Mouse (Mus musculus) stomach, embryonic 14.5 days (tissue): ENCODE measurements at regions not wholly inside any gene's neighbourhood (a gene's known extent, or its start where the extent isn't known, plus 50 kb on each side); places are given as distances from the start of the nearest gene placed in this dataset.

Experiments used
- ATAC-seq: fragments of 200-750 bp; cut with Nextera tagmentation; 2 replicates; pipeline ENCODE4 v1.8.0; 2017; ENCODE audit warnings: low read depth, moderate TSS enrichment; ENCODE audit not compliant: insufficient number of reproducible peaks, insufficient read depth, low FRiP score
- H3K27ac ChIP-seq: fragments of 300-500 bp; sonication (generic); 2 replicates; pipeline ENCODE4 v1.5.1; 2014; ENCODE audit warnings: mild to moderate bottlenecking, low read length, moderate library complexity, mixed read lengths
- H3K27me3 ChIP-seq: fragments of 300-500 bp; sonication (generic); 2 replicates; pipeline ENCODE4 v1.6.1; 2014; ENCODE audit warnings: low read length, control low read depth, mixed read lengths; ENCODE audit not compliant: control insufficient read depth, insufficient read depth
- H3K36me3 ChIP-seq: fragments of 300-500 bp; sonication (generic); 2 replicates; pipeline ENCODE4 v1.6.1; 2014; ENCODE audit warnings: mild to moderate bottlenecking, control low read depth, low read length, moderate library complexity, mixed read lengths; ENCODE audit not compliant: control insufficient read depth, insufficient read depth
- H3K4me1 ChIP-seq: fragments of 300-500 bp; sonication (generic); 2 replicates; pipeline ENCODE4 v1.6.1; 2014; ENCODE audit warnings: low read length, control low read depth, mixed read lengths; ENCODE audit not compliant: control insufficient read depth, insufficient read depth
- H3K4me2 ChIP-seq: fragments of 300-500 bp; sonication (generic); replicated peaks from 2 replicates; pipeline ENCODE4 v1.6.1; 2014; ENCODE audit warnings: low read depth, low read length, control low read depth
- H3K4me3 ChIP-seq: fragments of 300-500 bp; sonication (generic); 2 replicates; pipeline ENCODE4 v1.5.1; 2014; ENCODE audit warnings: low read depth, low read length, control low read depth
- H3K9ac ChIP-seq: fragments of 300-500 bp; sonication (generic); replicated peaks from 2 replicates; pipeline ENCODE4 v1.6.1; 2014; ENCODE audit warnings: low read depth, mild to moderate bottlenecking, control low read depth, low read length, moderate library complexity, mixed read lengths
- H3K9me3 ChIP-seq: fragments of 300-500 bp; sonication (generic); 2 replicates; pipeline ENCODE4 v1.6.1; 2016; ENCODE audit warnings: low read depth, low read length, control low read depth; ENCODE audit not compliant: control insufficient read depth
- WGBS: fragments of 180-500 bp; shearing (Covaris S2); extraction: QIAGEN DNeasy Blood & Tissue Kit; methylation state at CpG from one replicate; pipeline ENCODE4 v1.1.7; 2014; 5-methylcytosine and 5-hydroxymethylcytosine counted together

GRCm38 (mm10) chr13:98579731-98580130 is 57.5 kb downstream of the Tmem174 start:
- no peak overlapping the region for H3K4me2 ChIP-seq
- no peaks in the 10 kb centered on the region for H3K4me1 ChIP-seq
- no peaks in the 10 kb centered on the region for H3K36me3 ChIP-seq
- no peak overlapping the region for H3K27ac ChIP-seq
- H3K27me3 ChIP-seq: no peaks in the 10 kb centered on the region
- H3K4me3 ChIP-seq: no peak overlapping the region
- no peak overlapping the region for H3K9ac ChIP-seq
- 84% methylated on average over 3 of the region's 3 CpGs for WGBS
- no peaks in the 10 kb centered on the region for H3K9me3 ChIP-seq
- ATAC-seq: no peak

GRCm38 (mm10) chr13:98578426-98579066 is 58.7 kb downstream of the Tmem174 start:
- H3K27me3 ChIP-seq: 0 out of 2 replicates have a peak, but pooled peaks cover 5% of the 10 kb centered on the region

DNA sequence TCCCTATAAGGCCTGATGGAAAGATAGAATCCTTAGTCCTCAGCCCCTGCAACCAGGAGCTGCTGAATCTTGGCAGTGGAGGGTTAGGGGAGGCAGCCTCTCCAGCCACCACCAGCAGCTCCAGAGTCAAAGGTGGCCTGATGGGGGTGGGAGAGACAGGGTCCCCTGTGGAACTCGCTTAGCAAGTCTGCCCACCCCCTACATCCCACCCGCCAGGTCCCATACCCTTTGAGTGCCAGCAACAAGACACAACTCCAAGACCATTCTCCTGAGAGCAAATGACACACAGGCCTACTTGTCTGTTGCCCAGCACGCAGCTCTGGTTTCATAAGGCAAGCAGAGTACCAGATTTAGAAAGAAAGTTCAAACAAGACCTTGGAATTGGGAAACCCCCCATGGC is 61.1 kb downstream of the Tmem174 start:
- H3K9ac ChIP-seq: no peak overlapping the region
- no peak overlapping the region for H3K4me3 ChIP-seq
- peaks cover 11% of the 10 kb centered on the region; the same call in 1 of the 2 replicates for H3K27me3 ChIP-seq
- ATAC-seq: no peak
- H3K36me3 ChIP-seq: no peaks in the 10 kb centered on the region
- 82% methylated on average over 3 of the region's 3 CpGs for WGBS
- H3K27ac ChIP-seq: no peak overlapping the region
- no peaks in the 10 kb centered on the region for H3K9me3 ChIP-seq
- H3K4me2 ChIP-seq: no peak overlapping the region
- H3K4me1 ChIP-seq: peaks cover 6% of the 10 kb centered on the region; the same call in 1 of the 2 replicates

More at GRCm38 (mm10) chr13:98578426-98579066, 58.7 kb downstream of the Tmem174 start:
- H3K4me2 ChIP-seq: no peak overlapping the region
- H3K36me3 ChIP-seq: no peaks in the 10 kb centered on the region
- H3K4me3 ChIP-seq: no peak overlapping the region
- H3K9ac ChIP-seq: no peak overlapping the region
- peak; percentile 88 for ATAC-seq
- no peaks in the 10 kb centered on the region for H3K4me1 ChIP-seq
- H3K9me3 ChIP-seq: no peaks in the 10 kb centered on the region
- 39% methylated on average over 11 of the region's 11 CpGs for WGBS
- H3K27ac ChIP-seq: no peak overlapping the region

DNA sequence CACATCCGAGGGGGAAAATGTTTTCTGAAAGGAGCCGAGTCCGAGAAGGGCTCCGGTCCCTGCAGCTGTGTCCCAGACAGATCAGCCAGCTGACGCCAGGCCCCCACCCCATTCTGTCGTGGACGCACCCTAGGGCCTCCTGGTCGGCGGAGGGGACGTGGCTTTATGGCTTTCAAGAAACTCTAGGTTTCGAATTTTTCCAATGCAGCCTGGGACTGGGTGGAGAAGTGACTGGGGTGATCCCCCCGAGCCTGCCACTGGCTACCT is 63.2 kb downstream of the Tmem174 start:
- Histone ChIP-seq H3K9ac (no peak overlapping the region), H3K4me1 (peaks cover 6% of the 10 kb centered on the region; the same call in 1 of the 2 replicates), H3K36me3 (no peaks in the 10 kb centered on the region), H3K9me3 (no peaks in the 10 kb centered on the region), H3K4me2 (no peak overlapping the region; the same call in 1 of the 2 replicates), H3K27ac (no peak overlapping the region), H3K27me3 (peaks cover 11% of the 10 kb centered on the region; the same call in 1 of the 2 replicates), H3K4me3 (no peak overlapping the region)
- 55% methylated on average over 12 of the region's 12 CpGs for WGBS
- no peak for ATAC-seq

- peak overlapping the region; percentile 59 for H3K4me2 ChIP-seq
These were observed 63.8 kb downstream of the Tmem174 start for GRCm38 (mm10) chr13:98573261-98574056.

DNA sequence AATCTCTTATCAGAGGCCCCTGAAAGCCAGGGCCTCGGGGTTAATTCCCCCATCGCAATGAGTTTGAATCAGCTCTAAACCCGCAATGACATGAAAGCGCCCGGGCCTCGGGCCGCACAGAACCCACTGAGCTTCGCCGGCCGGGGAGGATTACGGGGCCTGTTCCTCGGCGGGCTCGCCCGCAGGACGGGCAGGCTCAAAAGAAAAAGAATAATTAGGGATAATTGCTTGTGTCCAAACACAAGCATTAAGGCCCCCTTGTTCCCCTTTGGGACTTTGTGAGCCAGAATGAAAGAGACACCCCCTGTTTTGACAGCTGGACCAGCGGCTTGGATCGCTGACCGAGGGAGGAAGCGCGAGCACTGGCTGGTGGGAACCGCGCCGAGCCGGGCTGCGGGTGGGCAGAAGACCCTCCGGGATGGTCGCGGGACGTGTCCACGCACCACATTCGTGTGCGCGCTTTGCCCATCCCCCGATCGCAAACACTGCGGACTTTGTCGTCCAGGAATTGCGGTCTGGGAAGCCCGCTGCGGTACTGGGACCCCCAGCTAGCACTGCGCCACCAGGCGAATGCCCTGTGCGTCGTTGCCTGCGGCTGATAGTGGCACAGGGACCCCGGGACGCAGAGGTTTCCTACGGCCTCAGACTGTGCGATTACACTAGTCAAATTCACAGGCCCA is 64.5 kb downstream of the Tmem174 start:
- peaks cover 11% of the 10 kb centered on the region; the same call in 1 of the 2 replicates for H3K27me3 ChIP-seq
- 2% methylated on average over 50 of the region's 50 CpGs for WGBS

More at GRCm38 (mm10) chr13:98573261-98574056, 63.8 kb downstream of the Tmem174 start:
- WGBS: 36% methylated on average over 39 of the region's 39 CpGs
- H3K4me1 ChIP-seq: peaks cover 6% of the 10 kb centered on the region; the same call in 1 of the 2 replicates
- H3K36me3 ChIP-seq: no peaks in the 10 kb centered on the region
- no peak overlapping the region for H3K9ac ChIP-seq
- peak overlapping the region; percentile 29 for H3K4me3 ChIP-seq
- H3K27me3 ChIP-seq: peaks cover 11% of the 10 kb centered on the region; the same call in 1 of the 2 replicates
- H3K27ac ChIP-seq: no peak overlapping the region
- H3K9me3 ChIP-seq: no peaks in the 10 kb centered on the region
- 0 out of 2 replicates have a peak, but pooled peaks have one; percentile 37 for ATAC-seq

DNA sequence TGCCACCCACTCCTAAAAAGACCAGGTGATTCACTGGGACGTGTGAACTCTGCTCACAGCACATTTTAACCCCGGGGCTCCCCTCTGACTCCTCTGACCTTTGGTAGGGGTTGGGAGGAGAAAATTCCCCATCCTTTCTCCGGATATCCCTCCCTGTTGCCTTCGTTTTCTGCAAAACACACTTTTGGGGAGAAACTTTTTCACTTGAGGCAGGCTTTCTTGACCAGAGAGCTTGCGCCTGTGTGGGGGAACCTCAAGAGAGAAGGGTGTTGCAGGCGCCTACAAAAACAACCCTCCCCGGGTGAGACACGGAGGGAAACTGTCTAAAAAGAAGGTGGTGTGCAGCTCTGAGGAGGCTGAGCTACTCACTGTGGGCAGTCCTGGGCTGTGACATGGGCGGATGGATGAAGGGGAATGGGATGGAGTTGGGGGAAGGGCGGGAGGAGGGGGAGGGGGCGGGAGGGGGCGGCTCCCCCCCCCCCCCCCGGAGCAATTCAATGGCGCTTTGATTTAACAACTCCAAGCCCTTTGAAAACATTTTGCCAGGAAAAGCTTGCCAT is 65.1 kb downstream of the Tmem174 start:
- H3K9ac ChIP-seq: no peak overlapping the region
- 10% methylated on average over 13 of the region's 14 CpGs for WGBS

More for the DNA sequence above, 64.5 kb downstream of the Tmem174 start:
- ATAC-seq: no peak
- no peaks in the 10 kb centered on the region for H3K36me3 ChIP-seq
- no peak overlapping the region for H3K27ac ChIP-seq
- H3K9ac ChIP-seq: no peak overlapping the region
- peaks cover 6% of the 10 kb centered on the region; the same call in 1 of the 2 replicates for H3K4me1 ChIP-seq
- peak overlapping the region; percentile 29 for H3K4me3 ChIP-seq
- no peaks in the 10 kb centered on the region for H3K9me3 ChIP-seq
- peak overlapping the region; percentile 59 for H3K4me2 ChIP-seq

GRCm38 (mm10) chr13:98571051-98571450 is 66.2 kb downstream of the Tmem174 start:
- no peak for ATAC-seq
- Histone ChIP-seq H3K4me3 (no peak overlapping the region), H3K4me1 (peaks cover 6% of the 10 kb centered on the region; the same call in 1 of the 2 replicates), H3K9me3 (no peaks in the 10 kb centered on the region), H3K36me3 (no peaks in the 10 kb centered on the region), H3K27me3 (peaks cover 11% of the 10 kb centered on the region; the same call in 1 of the 2 replicates), H3K27ac (no peak overlapping the region), H3K4me2 (no peak overlapping the region), H3K9ac (no peak overlapping the region)
- 48% methylated on average over 3 of the region's 3 CpGs for WGBS

More for the DNA sequence above, 65.1 kb downstream of the Tmem174 start:
- ATAC-seq: peak; percentile 33; the same call in 1 of the 2 replicates
- Histone ChIP-seq H3K27me3 (peaks cover 11% of the 10 kb centered on the region; the same call in 1 of the 2 replicates), H3K9me3 (no peaks in the 10 kb centered on the region), H3K36me3 (no peaks in the 10 kb centered on the region), H3K4me3 (peak overlapping the region; percentile 29), H3K27ac (no peak overlapping the region), H3K4me2 (peak overlapping the region; percentile 59), H3K4me1 (peaks cover 6% of the 10 kb centered on the region; the same call in 1 of the 2 replicates)
